Mouse (Mus musculus): Measurements from ENCODE around the gene Kcnj10.

The Kcnj10 gene

DNA sequence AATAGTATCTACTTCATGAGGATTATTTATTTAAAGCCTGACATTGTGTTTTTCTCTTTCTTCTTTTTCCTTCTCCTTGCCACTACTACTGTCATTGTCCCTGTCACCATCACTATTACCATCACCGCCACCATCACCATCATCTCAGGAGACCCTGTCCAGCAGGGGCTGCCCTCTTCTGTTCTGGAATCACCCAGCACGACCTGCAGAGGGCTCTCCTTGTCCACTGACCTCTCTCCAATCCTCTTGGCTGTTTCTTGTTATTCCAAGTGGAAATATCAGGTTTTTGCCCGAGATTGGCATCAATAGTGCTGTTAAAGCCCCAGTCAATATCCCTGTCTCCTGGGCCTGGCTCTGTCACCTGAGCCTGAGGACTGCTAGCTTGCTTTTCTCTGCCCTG is 7.5 kb upstream of the Kcnj10 start:
- peak; percentile 21 for DNase-seq

GRCm38 (mm10) chr1:172335804-172336203 is 5.2 kb upstream of the Kcnj10 start:
- DNase-seq: no peak

DNA sequence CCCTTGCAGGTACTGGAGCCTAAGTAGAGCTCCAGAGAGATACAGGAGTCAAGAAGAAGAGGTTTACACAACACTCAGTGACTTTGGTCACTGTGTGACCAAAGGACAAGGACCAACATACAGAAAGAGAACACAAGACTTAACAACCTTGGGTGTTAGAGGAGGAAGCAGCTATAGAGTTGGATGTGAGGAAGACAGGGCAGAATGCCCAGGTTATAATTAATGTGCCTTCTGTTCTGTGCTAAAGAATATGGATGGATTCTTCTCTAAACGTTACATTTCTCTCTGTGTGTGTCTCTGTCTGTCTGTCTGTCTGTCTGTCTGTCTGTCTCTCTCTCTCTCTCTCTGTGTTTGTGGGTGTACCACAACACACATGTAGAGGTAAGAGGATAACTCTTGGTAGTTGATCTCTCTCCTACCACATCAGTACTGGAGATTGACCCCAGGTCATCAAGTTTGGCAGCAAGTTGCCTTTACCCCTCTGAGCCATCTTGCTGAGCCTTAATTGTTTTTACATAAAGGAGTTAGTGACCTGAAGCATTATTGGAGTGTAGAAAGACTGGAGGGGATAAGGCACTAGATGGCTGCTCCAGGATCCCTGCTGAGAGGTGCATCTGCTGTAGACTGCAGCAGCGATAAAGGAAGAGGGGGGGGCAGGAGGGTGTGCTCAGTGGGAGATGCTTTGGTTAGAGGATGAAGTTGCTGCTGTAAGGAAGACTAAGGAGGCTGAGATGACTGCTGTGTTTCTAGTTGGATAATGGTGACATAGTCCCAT is 3.4 kb upstream of the Kcnj10 start:
- DNase-seq: peak; percentile 82

DNA sequence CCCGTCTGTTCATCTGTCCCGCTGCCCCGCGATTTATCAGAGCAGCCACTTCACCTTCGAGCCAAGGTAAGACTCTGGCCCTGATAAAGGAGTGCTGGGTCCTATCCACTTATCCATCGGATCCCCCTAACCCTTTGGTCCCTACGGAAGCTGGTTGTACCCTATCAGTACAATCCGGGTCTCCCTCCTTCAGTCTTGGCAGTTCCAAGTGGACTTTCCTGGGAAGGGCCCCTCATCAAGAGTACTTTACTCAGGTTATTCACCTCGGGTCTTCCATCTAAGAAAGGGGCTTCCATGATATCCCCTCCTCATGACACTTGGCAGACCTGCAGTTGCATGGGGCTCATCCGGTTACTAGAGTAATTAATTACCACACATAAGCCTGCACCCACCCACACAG is 376 bp downstream of the Kcnj10 start:
- DNase-seq: no peak

GRCm38 (mm10) chr1:172342729-172343128 is 1.7 kb downstream of the Kcnj10 start:
- peak; percentile 72 for DNase-seq

- DNase-seq: no peak
Measured at GRCm38 (mm10) chr1:172343914-172344313, 2.9 kb downstream of the Kcnj10 start.

- no peak for DNase-seq
Measured at GRCm38 (mm10) chr1:172344820-172345219, 3.8 kb downstream of the Kcnj10 start.

- DNase-seq: no peak
Measured at GRCm38 (mm10) chr1:172346707-172347106, 5.7 kb downstream of the Kcnj10 start.

DNA sequence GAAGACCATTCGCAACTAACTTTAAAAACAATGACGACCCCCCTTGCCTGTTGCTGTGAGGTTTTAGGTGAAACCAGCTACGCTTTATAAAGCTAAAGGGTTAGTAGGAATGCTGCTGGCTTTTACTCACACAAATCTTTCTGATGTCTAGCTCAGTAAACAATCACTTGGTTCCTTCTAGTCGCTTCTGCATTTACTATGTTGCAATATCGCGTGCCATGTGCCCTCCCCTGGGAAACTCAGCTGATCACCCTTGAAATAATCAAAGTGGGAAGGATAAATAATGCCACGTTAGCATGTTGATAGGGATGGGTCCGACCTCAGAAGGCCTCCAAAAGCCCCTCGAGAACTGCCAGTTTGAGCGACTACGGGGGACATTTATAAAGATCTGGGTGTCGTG is 6.4 kb downstream of the Kcnj10 start:
- DNase-seq: no peak

- no peak for DNase-seq
Measured at GRCm38 (mm10) chr1:172349504-172349903, 8.5 kb downstream of the Kcnj10 start.

DNA sequence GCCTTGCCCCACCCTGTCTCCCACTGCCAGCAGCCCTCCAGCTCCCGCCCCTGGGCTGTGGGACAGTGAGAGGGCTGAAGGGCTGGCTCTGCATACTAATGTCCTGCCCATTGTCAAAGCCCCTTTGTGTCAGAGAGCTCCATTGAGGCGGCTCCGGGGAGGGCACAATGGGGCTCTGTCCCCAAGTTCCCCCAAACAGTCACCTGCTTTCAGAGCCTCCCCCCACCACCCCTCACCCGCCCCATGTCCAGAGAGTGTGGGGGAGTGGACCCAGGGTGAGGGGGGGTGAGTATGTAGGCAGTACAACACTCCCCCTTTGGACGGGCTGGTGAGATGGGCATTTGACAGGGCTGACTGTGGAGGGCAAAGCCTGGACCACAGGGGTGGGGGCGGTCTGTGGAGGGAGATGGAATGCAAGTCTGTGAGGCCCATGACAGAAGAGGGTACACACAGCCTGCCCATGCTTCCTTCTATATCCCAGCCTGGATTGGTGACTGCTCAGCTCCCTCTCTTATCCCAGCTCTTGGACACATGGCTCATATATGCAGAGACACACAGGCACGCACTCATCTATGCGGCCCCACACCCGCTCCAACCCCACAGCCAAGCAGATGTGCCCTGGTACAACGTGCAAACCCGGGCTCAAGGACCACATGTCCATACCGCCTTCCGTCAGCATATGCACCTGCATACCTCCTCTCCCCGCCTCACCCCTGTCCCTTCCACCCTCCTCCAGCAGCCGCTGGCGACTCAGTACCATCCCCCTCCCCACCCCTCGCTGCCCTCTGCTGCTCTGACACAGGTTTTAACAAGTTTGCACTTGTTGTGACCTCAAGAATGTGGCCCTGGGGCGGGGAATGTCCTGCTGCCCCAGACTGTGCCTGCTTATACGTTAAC is 9.2 kb downstream of the Kcnj10 start:
- peak; percentile 70 for DNase-seq

- DNase-seq: no peak
Measured at GRCm38 (mm10) chr1:172352001-172352400, 11.0 kb downstream of the Kcnj10 start.

- no peak for DNase-seq
Measured at GRCm38 (mm10) chr1:172352453-172352852, 11.4 kb downstream of the Kcnj10 start.

DNA sequence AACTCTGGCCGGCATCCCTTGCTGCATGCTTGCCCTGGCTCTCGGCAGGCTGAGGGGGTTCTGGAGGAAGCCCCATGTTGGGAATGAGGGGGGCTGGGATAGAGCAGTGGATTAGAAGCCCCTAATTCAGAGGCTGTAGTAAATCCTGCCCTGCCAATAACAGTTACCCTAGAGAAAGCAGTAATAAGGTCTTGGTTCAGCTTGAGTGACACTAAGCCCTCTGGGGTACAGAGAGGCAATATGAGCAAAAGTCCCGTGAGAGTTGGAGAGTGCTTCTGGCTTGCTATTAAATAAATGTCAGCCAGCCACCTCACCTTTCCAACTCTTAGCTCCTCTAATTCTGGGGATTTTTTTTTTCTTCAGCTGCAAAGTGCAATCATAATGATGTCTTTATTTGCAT is 14.3 kb downstream of the Kcnj10 start:
- DNase-seq: no peak

DNA sequence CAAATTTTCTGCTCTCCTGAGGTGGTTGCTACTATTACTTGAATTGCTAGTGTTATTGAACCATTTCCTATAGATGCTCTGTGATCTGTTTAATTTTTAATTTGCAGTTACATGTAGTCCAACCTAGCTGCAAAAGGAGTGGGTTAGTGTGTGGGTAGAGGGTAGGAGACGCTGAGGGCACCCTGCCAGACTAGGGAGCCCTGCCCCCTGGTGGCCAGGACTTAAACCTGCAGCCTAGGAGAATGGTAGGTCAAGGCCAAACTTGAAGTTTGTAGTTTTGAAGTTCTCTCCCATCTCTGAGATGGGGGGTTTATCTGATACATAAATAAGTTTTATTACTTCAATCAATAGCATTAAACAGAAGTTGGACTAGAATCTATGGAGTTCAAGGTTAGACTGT is 16.5 kb downstream of the Kcnj10 start:
- peak; percentile 58 for DNase-seq

GRCm38 (mm10) chr1:172358341-172358740 is 17.3 kb downstream of the Kcnj10 start:
- DNase-seq: no peak

DNA sequence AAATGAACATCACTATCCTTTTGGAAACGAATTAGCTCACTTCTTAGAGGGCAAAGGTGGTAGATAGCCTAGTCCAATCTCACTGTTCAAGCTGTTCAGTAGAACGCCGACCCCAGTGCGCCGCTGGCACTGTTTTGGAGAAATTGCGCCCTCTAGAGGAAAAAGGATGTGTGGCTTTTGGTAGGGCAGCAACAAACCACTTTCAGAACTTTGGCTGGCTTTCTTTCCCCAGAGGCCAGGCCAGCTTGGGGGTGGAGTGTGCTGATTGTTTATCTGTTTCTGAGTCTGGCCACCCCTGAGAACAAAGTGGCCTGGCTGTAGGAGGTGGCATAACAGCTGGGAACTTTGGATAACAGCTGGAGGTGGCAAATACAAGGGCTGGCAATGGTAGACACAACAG is 23.7 kb downstream of the Kcnj10 start:
- DNase-seq: peak; percentile 45

DNA sequence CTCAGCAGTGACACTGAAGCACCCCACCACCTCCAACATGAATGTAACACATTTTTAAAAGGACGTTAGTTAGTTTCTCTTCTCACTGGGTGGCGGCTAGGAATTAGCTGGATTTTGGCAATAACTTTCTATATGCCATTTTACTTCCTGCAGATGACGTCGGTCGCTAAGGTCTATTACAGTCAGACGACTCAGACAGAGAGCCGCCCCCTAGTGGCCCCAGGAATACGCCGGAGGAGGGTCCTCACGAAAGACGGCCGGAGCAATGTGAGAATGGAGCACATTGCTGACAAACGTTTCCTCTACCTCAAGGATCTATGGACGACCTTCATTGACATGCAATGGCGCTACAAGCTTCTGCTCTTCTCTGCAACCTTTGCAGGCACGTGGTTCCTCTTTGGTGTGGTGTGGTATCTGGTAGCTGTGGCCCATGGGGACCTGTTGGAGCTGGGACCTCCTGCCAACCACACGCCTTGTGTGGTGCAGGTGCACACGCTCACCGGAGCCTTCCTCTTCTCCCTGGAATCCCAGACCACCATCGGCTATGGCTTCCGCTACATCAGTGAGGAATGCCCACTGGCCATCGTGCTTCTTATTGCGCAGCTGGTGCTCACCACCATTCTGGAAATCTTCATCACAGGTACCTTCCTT is 27.9 kb downstream of the Kcnj10 start:
- no peak for DNase-seq

- DNase-seq: peak; percentile 98
Measured at GRCm38 (mm10) chr1:172376198-172376667, 35.2 kb downstream of the Kcnj10 start, which contains the start of gene Pigm. TSS of gene Pigm (plus strand) at chr1:172376546.

DNA sequence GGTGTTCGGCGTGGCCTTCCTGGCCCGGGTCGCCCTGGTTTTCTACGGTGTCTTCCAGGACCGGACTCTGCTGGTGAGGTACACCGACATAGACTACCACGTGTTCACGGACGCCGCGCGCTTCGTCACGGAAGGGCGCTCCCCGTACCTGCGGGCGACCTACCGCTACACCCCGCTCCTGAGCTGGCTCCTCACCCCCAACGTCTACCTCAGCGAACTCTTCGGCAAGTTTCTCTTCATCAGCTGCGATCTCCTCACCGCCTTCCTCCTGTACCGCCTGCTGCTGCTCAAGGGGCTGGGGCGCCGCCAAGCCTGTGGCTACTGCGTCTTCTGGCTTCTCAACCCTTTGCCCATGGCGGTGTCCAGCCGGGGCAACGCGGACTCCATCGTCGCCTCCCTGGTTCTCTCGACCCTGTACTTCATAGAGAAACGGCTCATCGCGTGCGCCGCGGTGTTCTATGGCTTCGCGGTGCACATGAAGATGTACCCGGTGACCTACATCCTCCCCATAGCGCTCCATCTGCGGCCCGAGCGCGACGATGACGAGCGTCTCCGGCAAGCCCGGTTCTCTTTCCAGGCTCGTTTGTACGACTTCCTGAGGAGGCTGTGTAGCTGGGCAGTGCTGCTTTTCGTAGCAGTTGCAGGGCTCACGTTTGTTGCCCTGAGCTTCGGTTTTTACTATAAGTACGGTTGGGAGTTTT is 35.9 kb downstream of the Kcnj10 start:
- DNase-seq: no peak

- DNase-seq: no peak
Measured at GRCm38 (mm10) chr1:172380066-172380465, 39.1 kb downstream of the Kcnj10 start.

- DNase-seq: no peak
Measured at GRCm38 (mm10) chr1:172382090-172382489, 41.1 kb downstream of the Kcnj10 start.

DNA sequence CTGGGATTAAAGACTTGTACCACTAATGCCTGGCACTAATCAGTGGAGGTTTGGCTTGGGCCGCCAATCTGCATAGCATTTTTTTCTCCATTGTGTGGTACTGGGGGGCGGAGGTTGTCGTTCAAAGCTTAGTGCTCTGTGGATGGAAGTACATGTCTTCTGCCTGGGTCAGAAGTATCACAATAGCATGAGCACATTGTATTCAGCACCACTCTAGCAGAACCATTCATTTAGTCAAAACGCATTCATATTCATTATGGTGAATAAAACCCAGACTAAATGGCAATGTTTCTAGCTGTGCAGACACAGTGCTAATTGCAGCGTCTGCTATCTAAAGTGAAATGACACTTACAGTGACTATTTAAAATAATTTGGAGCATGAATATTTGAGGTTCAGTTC is 46.2 kb downstream of the Kcnj10 start:
- DNase-seq: no peak

Data from cerebellum, adult 11-12 months (tissue).